Mouse (Mus musculus) kidney, embryonic 14.5 days (tissue): ENCODE data around the gene Slc15a1. TPM values are rescaled to one million over a fixed set of nuclear protein-coding genes. Genes with fewer than 3 reads are reported as not detected.

Source experiments
- ATAC-seq: fragments of 200-750 bp; cut with Nextera tagmentation; 2 replicates; pipeline ENCODE4 v1.8.0; 2017; ENCODE audit warnings: moderate number of reproducible peaks, mild to moderate bottlenecking, moderate TSS enrichment, moderate library complexity; ENCODE audit not compliant: low FRiP score, low TSS enrichment
- H3K27ac ChIP-seq: fragments of 300-500 bp; sonication (generic); 2 replicates; pipeline ENCODE4 v1.5.1; 2014; ENCODE audit warnings: low read depth, mild to moderate bottlenecking, low read length, moderate library complexity, mixed read lengths
- H3K27me3 ChIP-seq: fragments of 300-500 bp; sonication (generic); 2 replicates; pipeline ENCODE4 v1.6.1; 2014; ENCODE audit warnings: mild to moderate bottlenecking, low read length; ENCODE audit not compliant: control insufficient read depth, insufficient read depth
- H3K36me3 ChIP-seq: fragments of 300-500 bp; sonication (generic); 2 replicates; pipeline ENCODE4 v1.6.1; 2014; ENCODE audit warnings: low read length, mixed read lengths; ENCODE audit not compliant: control insufficient read depth, insufficient read depth
- H3K4me1 ChIP-seq: fragments of 300-500 bp; sonication (generic); 2 replicates; pipeline ENCODE4 v1.6.1; 2014; ENCODE audit warnings: low read length, mixed read lengths; ENCODE audit not compliant: control insufficient read depth, insufficient read depth
- H3K4me2 ChIP-seq: fragments of 300-500 bp; sonication (generic); replicated peaks from 2 replicates; pipeline ENCODE4 v1.6.1; 2014; ENCODE audit warnings: low read depth, mild to moderate bottlenecking, low read length
- H3K4me3 ChIP-seq: fragments of 300-500 bp; sonication (generic); 2 replicates; pipeline ENCODE4 v1.5.1; 2014; ENCODE audit warnings: mild to moderate bottlenecking, low read length
- H3K9ac ChIP-seq: fragments of 300-500 bp; sonication (generic); 2 replicates; pipeline ENCODE4 v1.6.1; 2014; ENCODE audit warnings: low read depth, mild to moderate bottlenecking, low read length, moderate library complexity
- H3K9me3 ChIP-seq: fragments of 300-500 bp; sonication (generic); 2 replicates; pipeline ENCODE4 v1.6.1; 2016; ENCODE audit warnings: low read length; ENCODE audit not compliant: control insufficient read depth
- WGBS: fragments of 180-500 bp; shearing (Covaris S2); extraction: QIAGEN DNeasy Blood & Tissue Kit; methylation state at CpG from one replicate; pipeline ENCODE4 v1.1.7; 2014; 5-methylcytosine and 5-hydroxymethylcytosine counted together
- polyA plus RNA-seq: library from polyadenylated mRNA; unstranded; fragments of >200 nt; fragmentation: Nextera tagmentation; extraction: Ambion mirVana; gene quantifications from 2 replicates; pipeline ENCODE4 v1.2.1, GENCODE M21; 2014

The Slc15a1 gene
- polyA plus RNA-seq, 1 experiment from 2014 or later, result 0.15 TPM

GRCm38 (mm10) chr14:121530853-121531252 lies 25.8 kb upstream of the Slc15a1 start:
- Histone ChIP-seq H3K9me3 (no peaks in the 10 kb centered on the region), H3K27me3 (no peaks in the 10 kb centered on the region), H3K4me1 (no peaks in the 10 kb centered on the region), H3K9ac (no peak overlapping the region), H3K27ac (no peak overlapping the region), H3K4me2 (no peak overlapping the region), H3K4me3 (no peak overlapping the region), H3K36me3 (no peaks in the 10 kb centered on the region)
- ATAC-seq, result no peak
- 86% methylated on average over 9 of the region's 9 CpGs for WGBS

- Histone ChIP-seq H3K27me3 (no peaks in the 10 kb centered on the region), H3K9me3 (no peaks in the 10 kb centered on the region), H3K4me3 (no peak overlapping the region), H3K9ac (no peak overlapping the region), H3K27ac (no peak overlapping the region), H3K4me2 (no peak overlapping the region), H3K36me3 (no peaks in the 10 kb centered on the region), H3K4me1 (no peaks in the 10 kb centered on the region)
- no peak for ATAC-seq
- 87% methylated on average over 3 of the region's 3 CpGs for WGBS
Observed at GRCm38 (mm10) chr14:121527883-121528282, 22.8 kb upstream of the Slc15a1 start.

GRCm38 (mm10) chr14:121527201-121527600 lies 22.1 kb upstream of the Slc15a1 start:
- WGBS, result 74% methylated on average over 1 of the region's 1 CpGs
- ATAC-seq, result no peak
- Histone ChIP-seq H3K4me3 (no peak overlapping the region), H3K36me3 (no peaks in the 10 kb centered on the region), H3K27ac (no peak overlapping the region), H3K9ac (no peak overlapping the region), H3K27me3 (no peaks in the 10 kb centered on the region), H3K9me3 (no peaks in the 10 kb centered on the region), H3K4me2 (no peak overlapping the region), H3K4me1 (no peaks in the 10 kb centered on the region)

GRCm38 (mm10) chr14:121521709-121522108 lies 16.7 kb upstream of the Slc15a1 start:
- H3K4me2 ChIP-seq, result no peak overlapping the region
- WGBS, result 60% methylated on average over 4 of the region's 4 CpGs

GRCm38 (mm10) chr14:121516881-121517280 lies 11.8 kb upstream of the Slc15a1 start:
- ATAC-seq, result no peak
- H3K4me1 ChIP-seq, result no peaks in the 10 kb centered on the region; the same call in 1 of the 2 replicates
- no peaks in the 10 kb centered on the region for H3K9me3 ChIP-seq
- no peak overlapping the region for H3K9ac ChIP-seq
- 83% methylated on average over 5 of the region's 5 CpGs for WGBS
- H3K27ac ChIP-seq, result no peak overlapping the region
- no peaks in the 10 kb centered on the region for H3K27me3 ChIP-seq
- H3K4me2 ChIP-seq, result no peak overlapping the region
- H3K4me3 ChIP-seq, result no peak overlapping the region
- H3K36me3 ChIP-seq, result no peaks in the 10 kb centered on the region

More at GRCm38 (mm10) chr14:121521709-121522108, 16.7 kb upstream of the Slc15a1 start:
- no peak overlapping the region for H3K4me3 ChIP-seq
- H3K4me1 ChIP-seq, result no peaks in the 10 kb centered on the region; the same call in 1 of the 2 replicates
- no peaks in the 10 kb centered on the region for H3K9me3 ChIP-seq
- ATAC-seq, result 0 out of 2 replicates have a peak, but pooled peaks have one; percentile 32
- no peaks in the 10 kb centered on the region for H3K36me3 ChIP-seq
- no peak overlapping the region for H3K27ac ChIP-seq
- H3K9ac ChIP-seq, result no peak overlapping the region
- H3K27me3 ChIP-seq, result no peaks in the 10 kb centered on the region

GRCm38 (mm10) chr14:121508929-121509328 lies 3.9 kb upstream of the Slc15a1 start:
- Histone ChIP-seq H3K4me2 (no peak overlapping the region), H3K36me3 (no peaks in the 10 kb centered on the region), H3K9me3 (no peaks in the 10 kb centered on the region), H3K27me3 (peaks cover 15% of the 10 kb centered on the region; the same call in 1 of the 2 replicates), H3K9ac (no peak overlapping the region), H3K4me3 (no peak overlapping the region), H3K4me1 (peaks cover 8% of the 10 kb centered on the region; the same call in 1 of the 2 replicates), H3K27ac (no peak overlapping the region)
- WGBS, result 76% methylated on average over 2 of the region's 2 CpGs
- no peak for ATAC-seq

GRCm38 (mm10) chr14:121506336-121506735 lies 1.3 kb upstream of the Slc15a1 start:
- Histone ChIP-seq H3K4me2 (no peak overlapping the region), H3K4me3 (no peak overlapping the region), H3K27me3 (peaks cover 15% of the 10 kb centered on the region; the same call in 1 of the 2 replicates), H3K9ac (no peak overlapping the region), H3K36me3 (no peaks in the 10 kb centered on the region), H3K27ac (no peak overlapping the region), H3K4me1 (peaks cover 8% of the 10 kb centered on the region; the same call in 1 of the 2 replicates), H3K9me3 (no peaks in the 10 kb centered on the region)
- ATAC-seq, result no peak
- 10% methylated on average over 6 of the region's 6 CpGs for WGBS

- no peak for ATAC-seq
- H3K4me1 ChIP-seq, result peaks cover 8% of the 10 kb centered on the region; the same call in 1 of the 2 replicates
- no peaks in the 10 kb centered on the region for H3K9me3 ChIP-seq
- 38% methylated on average over 9 of the region's 9 CpGs for WGBS
- H3K27ac ChIP-seq, result no peak overlapping the region
- H3K27me3 ChIP-seq, result peaks cover 15% of the 10 kb centered on the region; the same call in 1 of the 2 replicates
- H3K4me3 ChIP-seq, result peak overlapping the region; percentile 23; the same call in 1 of the 2 replicates
- H3K4me2 ChIP-seq, result peak overlapping the region; percentile 31
- no peak overlapping the region for H3K9ac ChIP-seq
- H3K36me3 ChIP-seq, result no peaks in the 10 kb centered on the region
Observed at GRCm38 (mm10) chr14:121505485-121505860, 421 bp upstream of the Slc15a1 start.

- Histone ChIP-seq H3K9me3 (no peaks in the 10 kb centered on the region), H3K4me3 (no peak overlapping the region), H3K9ac (no peak overlapping the region), H3K4me1 (no peaks in the 10 kb centered on the region), H3K4me2 (no peak overlapping the region), H3K27ac (no peak overlapping the region), H3K27me3 (peaks cover 14% of the 10 kb centered on the region; the same call in 1 of the 2 replicates), H3K36me3 (no peaks in the 10 kb centered on the region)
- ATAC-seq, result no peak
- WGBS, result 75% methylated on average over 2 of the region's 2 CpGs
Observed at GRCm38 (mm10) chr14:121500577-121500976, 4.5 kb downstream of the Slc15a1 start.
